Mouse (Mus musculus) ES-E14 (cell line): Measurements from ENCODE around the gene Ano2. TPM values are rescaled to one million over a fixed set of nuclear protein-coding genes. Genes with fewer than 3 reads are reported as not detected.

Source experiments
- DNase-seq: peaks from one replicate; pipeline ENCODE4 v3.0.0-alpha.2; 2013; ENCODE audit warnings: low read depth, low spot score
- H3K27ac ChIP-seq: 2 replicates; pipeline ENCODE4 v1.5.1; 2012; ENCODE audit warnings: low read depth, mild to moderate bottlenecking, low read length, moderate library complexity, mixed read lengths; ENCODE audit not compliant: poor library complexity, insufficient read depth, severe bottlenecking
- H3K36me3 ChIP-seq: 2 replicates; pipeline ENCODE4 v1.6.1; 2012; ENCODE audit warnings: mild to moderate bottlenecking, low read length, moderate library complexity, mixed read lengths; ENCODE audit not compliant: control insufficient read depth, poor library complexity, insufficient read depth, severe bottlenecking
- H3K4me1 ChIP-seq, 2 experiments: fragments of 150-350 bp in 1 of 2; sonication (generic) in 1 of 2; 2 replicates each; pipeline ENCODE4 v1.6.1; 2012; ENCODE audit warnings: low read length in 2 of 2, mild to moderate bottlenecking in 1 of 2, mixed read lengths in 1 of 2; ENCODE audit not compliant: control insufficient read depth in 2 of 2, insufficient read depth in 2 of 2, poor library complexity in 1 of 2
- H3K4me3 ChIP-seq, 2 experiments: fragments of 150-350 bp in 1 of 2; sonication (generic) in 1 of 2; 2 replicates each; pipeline ENCODE4 v1.5.1; 2012; ENCODE audit warnings: low read length in 2 of 2, low read depth in 1 of 2, mild to moderate bottlenecking in 1 of 2, mixed read lengths in 1 of 2; ENCODE audit not compliant: insufficient read depth in 1 of 2, poor library complexity in 1 of 2, severe bottlenecking in 1 of 2
- H3K9ac ChIP-seq: 2 replicates; pipeline ENCODE4 v1.6.1; 2012; ENCODE audit warnings: low read depth, mild to moderate bottlenecking, low read length, mixed read lengths; ENCODE audit not compliant: poor library complexity, insufficient read depth, severe bottlenecking
- H3K9me3 ChIP-seq: fragments of 150-350 bp; sonication (generic); 2 replicates; pipeline ENCODE4 v1.6.1; 2012; ENCODE audit warnings: low read depth, mild to moderate bottlenecking, low read length; ENCODE audit not compliant: control insufficient read depth, insufficient read depth
- CHD2 ChIP-seq: IDR thresholded peaks from 2 replicates; pipeline ENCODE4 v1.6.1; 2014; ENCODE audit warnings: mild to moderate bottlenecking, low read depth, low read length, inconsistent platforms
- HCFC1 ChIP-seq: IDR thresholded peaks from 2 replicates; pipeline ENCODE4 v1.6.1; 2012; ENCODE audit warnings: low read length, inconsistent platforms, borderline replicate concordance; ENCODE audit not compliant: insufficient read depth
- MAFK ChIP-seq: IDR thresholded peaks from 2 replicates; pipeline ENCODE4 v1.6.1; 2014; ENCODE audit warnings: mild to moderate bottlenecking, low read depth, low read length, inconsistent platforms; ENCODE audit not compliant: insufficient read depth
- ZC3H11A ChIP-seq: IDR thresholded peaks from 2 replicates; pipeline ENCODE4 v1.6.1; 2012; ENCODE audit warnings: low read depth, mild to moderate bottlenecking, inconsistent platforms, low read length, borderline replicate concordance
- ZNF384 ChIP-seq: IDR thresholded peaks from 2 replicates; pipeline ENCODE4 v1.6.1; 2012; ENCODE audit warnings: low read depth, low read length, inconsistent platforms
- in situ Hi-C, 2 experiments: fragments of 600-800 bp; cut with MboI; formaldehyde crosslinking; loops; one replicate each; pipeline ENCODE4 v1.15.1; 2025; ENCODE audit warnings: low sequenced_read_pairs in 2 of 2, inconsistent platforms in 1 of 2; ENCODE audit not compliant: unreplicated experiment in 2 of 2
- total RNA-seq: library from RNA; depleted of rRNA; stranded (reverse); fragments of 300-350 nt; gene quantifications from 2 replicates; pipeline ENCODE4 v1.2.3, GENCODE M21; 2012

Ano2 gene
- total RNA-seq, 1 experiment, result 0.27 TPM

DNA sequence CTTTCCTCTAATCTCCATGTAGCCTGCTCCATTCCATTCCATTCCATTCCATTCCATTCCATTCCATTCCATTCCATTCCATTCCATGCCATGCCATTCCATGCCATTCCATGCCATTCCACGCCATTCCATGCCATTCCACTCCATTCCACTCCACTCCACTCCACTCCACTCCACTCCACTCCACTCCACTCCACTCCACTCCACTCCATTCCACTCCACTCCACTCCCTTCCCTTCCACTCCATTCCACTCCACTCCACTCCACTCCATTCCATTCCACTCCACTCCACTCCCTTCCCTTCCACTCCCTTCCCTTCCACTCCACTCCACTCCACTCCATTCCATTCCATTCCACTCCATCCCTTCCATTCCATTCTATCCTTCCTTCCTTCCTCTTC lies 186.7 kb downstream of the Ano2 start:
- no peak overlapping the region for H3K27ac ChIP-seq
- in situ Hi-C loops, result no loop called here

DNA sequence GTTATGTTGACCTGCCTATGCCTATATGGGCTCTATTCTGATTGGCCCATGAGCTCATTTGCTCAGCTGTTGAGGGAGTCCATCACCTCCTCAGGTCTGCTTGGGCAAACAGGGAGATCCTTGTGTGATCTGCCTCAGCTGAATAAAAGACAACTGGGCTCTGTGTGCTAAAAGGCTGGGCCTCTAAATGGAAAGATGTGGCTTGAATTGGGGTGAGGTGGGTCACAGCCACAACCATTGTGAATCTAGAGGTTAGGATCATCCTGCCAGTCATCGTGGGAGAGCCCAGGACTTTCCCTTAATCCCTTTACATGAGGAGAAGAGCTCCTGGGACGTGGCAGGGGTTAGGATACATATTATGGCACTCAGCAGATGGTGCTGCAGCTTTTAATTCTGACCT lies 188.5 kb downstream of the Ano2 start:
- Histone ChIP-seq H3K36me3 (no peaks in the 10 kb centered on the region), H3K27ac (no peak overlapping the region), H3K9me3 (no peaks in the 10 kb centered on the region), H3K4me3 (no peak overlapping the region), H3K9ac (no peak overlapping the region), H3K4me1 (no peaks in the 10 kb centered on the region)
- no peak for DNase-seq
- TF ChIP-seq MAFK (no peak), CHD2 (no peak), ZNF384 (no peak), ZC3H11A (no peak), HCFC1 (no peak)
- in situ Hi-C loops, result no loop called here

More for the DNA sequence above, 186.7 kb downstream of the Ano2 start:
- Histone ChIP-seq H3K9me3 (no peaks in the 10 kb centered on the region), H3K4me1 (no peaks in the 10 kb centered on the region), H3K9ac (peak overlapping the region; percentile 70; the same call in 1 of the 2 replicates), H3K4me3 (peak overlapping the region in 1 of 2 experiments; percentile 4; a peak in 1 of 4 replicates), H3K36me3 (no peaks in the 10 kb centered on the region)
- no peak for DNase-seq
- TF ChIP-seq ZNF384 (no peak), CHD2 (no peak), MAFK (no peak), ZC3H11A (no peak), HCFC1 (no peak)

- in situ Hi-C loops, result no loop called here
- no peak overlapping the region for H3K27ac ChIP-seq
- TF ChIP-seq HCFC1 (no peak), ZC3H11A (no peak), CHD2 (no peak), MAFK (no peak), ZNF384 (no peak)
- H3K9ac ChIP-seq, result no peak overlapping the region
- H3K4me1 ChIP-seq, result no peaks in the 10 kb centered on the region
- DNase-seq, result no peak
- H3K36me3 ChIP-seq, result no peaks in the 10 kb centered on the region
- no peaks in the 10 kb centered on the region for H3K9me3 ChIP-seq
- H3K4me3 ChIP-seq, result no peak overlapping the region
Observed at GRCm38 (mm10) chr6:125879306-125879705, 189.1 kb downstream of the Ano2 start.

GRCm38 (mm10) chr6:125888596-125888995 lies 198.4 kb downstream of the Ano2 start:
- TF ChIP-seq ZC3H11A (no peak), MAFK (no peak), ZNF384 (no peak), CHD2 (no peak), HCFC1 (no peak)
- Histone ChIP-seq H3K9me3 (no peaks in the 10 kb centered on the region), H3K4me1 (no peaks in the 10 kb centered on the region), H3K27ac (no peak overlapping the region), H3K9ac (no peak overlapping the region), H3K4me3 (no peak overlapping the region), H3K36me3 (no peaks in the 10 kb centered on the region)
- in situ Hi-C loops, result no loop called here
- DNase-seq, result no peak

DNA sequence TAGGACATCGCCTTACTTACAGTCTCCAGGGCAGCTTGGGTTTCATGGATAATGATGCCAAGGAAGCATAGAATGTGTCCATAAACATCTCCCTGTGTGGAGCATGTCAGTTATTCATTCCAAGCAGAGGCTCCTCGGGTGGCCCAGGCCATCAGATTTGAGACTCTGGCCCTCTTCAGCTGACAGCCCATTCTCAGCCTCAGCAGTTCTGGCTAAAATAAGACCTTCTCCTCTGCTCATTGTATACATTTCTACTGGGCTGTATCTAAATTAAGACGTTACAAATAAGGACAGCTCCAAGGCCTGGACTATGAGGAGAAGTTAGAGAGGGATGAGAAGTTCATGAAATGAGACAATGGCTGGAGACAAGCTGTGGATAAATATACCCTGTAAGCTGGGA lies 204.1 kb downstream of the Ano2 start:
- in situ Hi-C loops, result no loop called here
- no peak overlapping the region for H3K9ac ChIP-seq
- no peak overlapping the region for H3K27ac ChIP-seq
- no peaks in the 10 kb centered on the region for H3K9me3 ChIP-seq
- H3K4me3 ChIP-seq, result no peak overlapping the region
- no peaks in the 10 kb centered on the region for H3K36me3 ChIP-seq
- TF ChIP-seq ZC3H11A (no peak), ZNF384 (no peak), MAFK (no peak), CHD2 (no peak), HCFC1 (no peak)
- DNase-seq, result no peak
- H3K4me1 ChIP-seq, result no peaks in the 10 kb centered on the region
